Mouse (Mus musculus) erythroid progenitor cell, adult 5-6 weeks (primary cell): ENCODE data around the gene Trappc3l. TPM values are rescaled to one million over a fixed set of nuclear protein-coding genes. Genes with fewer than 3 reads are reported as not detected.

Experiments used
- ATAC-seq: replicated peaks from 2 replicates; pipeline ENCODE4 v1.8.0; 2016; ENCODE audit warnings: moderate number of reproducible peaks, mild to moderate bottlenecking, moderate TSS enrichment, inconsistent platforms; ENCODE audit not compliant: poor library complexity, low FRiP score, severe bottlenecking
- total RNA-seq, 2 experiments: library from RNA; stranded (forward) in 1 of 2; stranded (reverse) in 1 of 2; fragments of 150-400 nt in 1 of 2; fragments of 186-747, 209-891 nt in 1 of 2; gene quantifications; 2 replicates each; pipeline versions ENCODE4 v1.2.3 to v1.2.4; 2015 to 2017; ENCODE audit warnings: low replicate concordance in 2 of 2

The Trappc3l gene
- total RNA-seq, 2 experiments from 2014 or later = not detected

- no peak for ATAC-seq
Observed at GRCm38 (mm10) chr10:34155796-34156554, 118.6 kb downstream of the Trappc3l start.

Other genes starting within 250 kb of the Trappc3l start
- not detected in 2 replicates for gene Sult3a1, start 179.9 kb upstream of the Trappc3l start, total RNA-seq (2015; ENCODE audit: low replicate concordance)
- gene Sult3a1, start 179.9 kb upstream of the Trappc3l start, total RNA-seq (2017; ENCODE audit: low replicate concordance) = not detected in 2 replicates
- gene Rsph4a, start 132.5 kb upstream of the Trappc3l start, total RNA-seq (2015; ENCODE audit: low replicate concordance) = not detected in 2 replicates
- not detected in 2 replicates for gene Rsph4a, start 132.5 kb upstream of the Trappc3l start, total RNA-seq (2017; ENCODE audit: low replicate concordance)
- gene Zup1, start 86.3 kb upstream of the Trappc3l start, total RNA-seq (2015; ENCODE audit: low replicate concordance) = 28.9 and 32.4 TPM in 2 replicates
- gene Zup1, start 86.3 kb upstream of the Trappc3l start, total RNA-seq (2017; ENCODE audit: low replicate concordance) = 27.2 and 32.9 TPM in 2 replicates
- gene Rwdd1, start 18.0 kb upstream of the Trappc3l start, total RNA-seq (2015; ENCODE audit: low replicate concordance) = 5.0 and 55.9 TPM in 2 replicates
- gene Rwdd1, start 18.0 kb upstream of the Trappc3l start, total RNA-seq (2017; ENCODE audit: low replicate concordance) = 13.7 and 47.4 TPM in 2 replicates
- gene Calhm4, start 6.7 kb downstream of the Trappc3l start, total RNA-seq (2015; ENCODE audit: low replicate concordance) = not detected in 2 replicates
- not detected in 2 replicates for gene Calhm4, start 6.7 kb downstream of the Trappc3l start, total RNA-seq (2017; ENCODE audit: low replicate concordance)
- not detected in 2 replicates for gene Calhm5, start 58.9 kb downstream of the Trappc3l start, total RNA-seq (2015; ENCODE audit: low replicate concordance)
- gene Calhm5, start 58.9 kb downstream of the Trappc3l start, total RNA-seq (2017; ENCODE audit: low replicate concordance) = not detected in 2 replicates
- 1.4 TPM in 1 of 2 replicates, not detected in the other for gene Calhm6, start 90.4 kb downstream of the Trappc3l start, total RNA-seq (2015; ENCODE audit: low replicate concordance)
- 1.4 TPM in 1 of 2 replicates, not detected in the other for gene Calhm6, start 90.4 kb downstream of the Trappc3l start, total RNA-seq (2017; ENCODE audit: low replicate concordance)
- gene Dse, start 170.1 kb downstream of the Trappc3l start, total RNA-seq (2015; ENCODE audit: low replicate concordance) = 0.84 and 6.5 TPM in 2 replicates
- gene Dse, start 170.1 kb downstream of the Trappc3l start, total RNA-seq (2017; ENCODE audit: low replicate concordance) = 2.6 and 3.3 TPM in 2 replicates
- 22.3 and 28.1 TPM in 2 replicates for gene Tspyl1, start 244.6 kb downstream of the Trappc3l start, total RNA-seq (2015; ENCODE audit: low replicate concordance)
- 25.0 and 30.9 TPM in 2 replicates for gene Tspyl1, start 244.6 kb downstream of the Trappc3l start, total RNA-seq (2017; ENCODE audit: low replicate concordance)